Mouse (Mus musculus) layer of hippocampus, adult 11-12 months (tissue): Measurements from ENCODE around the gene Zkscan17.

Experiments used
- DNase-seq: peaks from one replicate; pipeline ENCODE4 v3.0.0; 2022; ENCODE audit warnings: low spot score

The Zkscan17 gene

DNA sequence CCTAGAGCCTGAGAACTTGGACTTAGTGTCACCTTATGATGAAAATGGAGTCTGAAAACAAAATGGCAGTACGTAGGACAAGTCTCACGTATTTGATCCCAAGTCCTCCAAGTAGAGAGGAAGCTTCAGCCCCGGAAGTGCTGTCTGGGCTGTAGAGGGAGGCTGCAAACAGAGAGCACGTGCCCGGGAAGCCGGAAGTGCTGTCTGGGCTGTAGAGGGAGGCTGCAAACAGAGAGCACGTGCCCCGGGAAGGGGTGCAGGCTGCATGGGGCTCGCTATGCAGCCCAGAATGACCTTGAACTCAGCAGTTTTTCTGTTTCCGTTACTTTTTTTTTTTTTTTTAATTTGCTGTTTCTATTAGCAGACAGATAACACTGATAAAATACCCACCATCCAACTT lies 8.3 kb downstream of the Zkscan17 start:
- no peak for DNase-seq

DNA sequence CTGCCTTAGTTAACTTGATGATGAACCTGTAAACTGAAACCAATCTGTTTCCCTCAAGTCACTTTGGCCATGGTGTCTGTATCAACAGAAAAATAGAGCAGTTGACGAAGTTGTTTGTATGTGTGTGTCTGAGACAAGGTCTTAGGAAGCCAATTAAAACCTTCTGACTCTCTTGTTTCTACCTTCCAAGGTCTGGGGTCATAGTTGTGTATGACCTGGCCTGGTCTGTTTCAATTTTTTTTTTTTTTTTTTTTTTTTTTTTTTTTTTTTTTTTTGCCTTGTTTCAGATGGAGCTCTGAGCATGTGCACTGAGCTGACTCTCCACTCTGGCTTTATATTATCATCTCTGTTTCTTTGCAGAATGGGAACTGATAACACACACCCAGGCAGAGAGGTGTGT lies 9.1 kb downstream of the Zkscan17 start:
- DNase-seq: no peak

DNA sequence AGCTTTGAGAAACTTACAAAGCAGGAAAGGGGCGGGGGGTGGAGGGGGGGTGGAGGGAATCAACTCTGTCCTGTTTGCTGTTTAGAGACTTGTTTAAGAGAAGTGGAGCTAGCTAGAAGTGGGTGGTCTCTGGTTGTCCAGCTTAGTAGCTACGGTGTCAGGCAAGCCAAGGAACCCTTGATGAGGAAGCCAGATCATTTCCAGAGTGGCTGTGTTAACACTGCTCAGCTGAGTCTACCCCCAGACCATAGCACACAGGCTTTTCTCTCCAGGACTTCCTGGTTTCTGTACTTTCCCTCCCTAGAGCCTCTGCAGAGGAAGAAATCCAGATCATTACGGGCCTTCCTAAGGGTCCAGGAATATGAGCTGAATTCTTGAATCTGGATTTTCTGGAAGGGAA lies 11.8 kb downstream of the Zkscan17 start:
- no peak for DNase-seq

DNA sequence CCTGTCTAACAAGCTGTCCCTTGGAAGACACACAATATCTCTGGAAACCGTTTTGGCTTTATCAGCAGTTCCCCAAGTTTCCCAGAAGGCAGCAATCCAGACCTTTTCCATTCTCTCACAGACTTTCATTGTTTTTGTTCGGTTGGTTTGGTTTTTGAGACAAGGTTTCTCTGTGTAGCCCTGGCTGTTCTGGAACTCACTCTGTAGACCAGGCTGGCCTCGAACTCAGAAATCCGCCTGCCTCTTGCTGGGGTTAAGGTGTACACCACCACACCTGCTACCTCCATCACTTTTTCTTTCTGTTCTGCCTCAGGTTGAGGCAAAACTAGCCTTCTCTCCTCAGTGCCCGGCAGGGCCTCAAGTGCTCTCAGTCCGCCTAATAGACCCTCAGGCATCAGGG lies 12.2 kb downstream of the Zkscan17 start:
- DNase-seq: no peak

DNA sequence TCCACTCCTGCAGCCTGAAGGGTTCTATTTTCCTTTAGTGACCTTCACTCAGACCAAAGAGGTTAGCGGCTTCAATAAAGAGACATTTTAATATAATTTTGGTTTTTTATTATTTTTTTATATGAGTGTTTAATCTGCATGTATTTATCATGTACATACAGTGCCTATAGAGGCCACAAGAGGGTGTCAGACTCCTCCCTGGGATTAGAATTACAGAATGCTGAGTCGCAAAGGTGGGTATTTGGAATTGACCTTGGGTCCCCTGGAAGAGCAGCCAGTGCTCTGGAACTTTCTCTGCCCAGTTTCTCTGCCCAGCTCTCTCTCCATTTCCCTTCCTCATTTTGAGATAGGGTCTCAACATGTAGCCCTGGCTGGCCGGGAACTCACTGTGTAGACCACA lies 13.0 kb downstream of the Zkscan17 start:
- DNase-seq: no peak

DNA sequence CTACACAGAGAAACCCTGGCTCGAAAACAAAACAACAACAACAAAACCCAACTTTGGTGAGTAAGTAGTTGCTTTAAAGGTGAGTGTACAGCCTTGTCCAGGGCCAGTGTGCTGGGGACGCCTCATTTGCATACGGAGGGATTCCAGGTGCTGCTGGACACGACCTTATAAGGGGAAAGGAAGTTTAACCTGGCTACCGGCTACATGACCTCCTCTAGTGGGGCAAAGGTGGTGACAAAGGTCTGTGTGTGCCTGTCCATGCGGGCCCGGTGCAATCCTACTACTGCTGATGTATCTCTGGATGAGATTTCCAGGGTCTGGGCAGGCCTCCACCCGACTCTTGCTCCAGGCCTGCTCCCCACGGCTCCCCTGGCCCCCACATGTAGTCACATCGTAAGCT lies 13.8 kb downstream of the Zkscan17 start:
- DNase-seq: no peak

DNA sequence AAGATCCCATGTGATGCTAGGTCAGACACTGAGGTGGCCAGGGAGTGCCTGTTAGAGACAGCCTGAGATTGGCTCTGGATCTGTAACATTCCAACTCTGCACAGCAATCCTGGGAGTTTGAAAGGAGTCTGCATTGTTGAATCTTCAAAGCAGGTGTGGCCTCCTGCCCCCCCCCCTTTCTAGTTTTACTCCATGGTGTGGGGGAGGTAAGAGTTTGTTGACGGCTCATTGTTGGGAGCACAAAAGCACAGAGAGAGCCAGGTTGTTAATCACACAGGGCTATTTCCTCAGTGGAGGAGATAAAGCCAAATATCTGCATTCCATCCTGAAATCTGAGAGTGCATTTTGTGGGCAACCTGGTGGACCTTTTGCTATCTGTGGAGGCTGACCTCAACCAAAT lies 15.0 kb downstream of the Zkscan17 start:
- no peak for DNase-seq

DNA sequence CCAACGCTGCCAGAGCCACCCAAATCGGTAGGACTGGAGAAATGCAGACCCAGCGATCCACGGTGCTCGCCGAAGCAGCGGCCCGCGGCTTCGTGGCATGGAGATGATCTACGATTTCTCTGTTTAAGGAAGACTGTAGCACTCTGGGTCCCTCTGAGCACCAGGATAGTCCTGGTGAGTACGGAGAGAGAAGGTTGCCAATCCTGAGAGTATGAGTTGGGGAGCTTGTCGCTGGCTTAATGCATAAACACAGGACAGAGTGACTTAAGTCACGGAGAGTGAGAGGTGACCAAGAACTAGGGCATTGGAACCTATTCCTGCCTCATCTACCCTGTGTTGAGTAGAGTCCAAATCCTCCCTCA lies 19.9 kb downstream of the Zkscan17 start:
- no peak for DNase-seq

DNA sequence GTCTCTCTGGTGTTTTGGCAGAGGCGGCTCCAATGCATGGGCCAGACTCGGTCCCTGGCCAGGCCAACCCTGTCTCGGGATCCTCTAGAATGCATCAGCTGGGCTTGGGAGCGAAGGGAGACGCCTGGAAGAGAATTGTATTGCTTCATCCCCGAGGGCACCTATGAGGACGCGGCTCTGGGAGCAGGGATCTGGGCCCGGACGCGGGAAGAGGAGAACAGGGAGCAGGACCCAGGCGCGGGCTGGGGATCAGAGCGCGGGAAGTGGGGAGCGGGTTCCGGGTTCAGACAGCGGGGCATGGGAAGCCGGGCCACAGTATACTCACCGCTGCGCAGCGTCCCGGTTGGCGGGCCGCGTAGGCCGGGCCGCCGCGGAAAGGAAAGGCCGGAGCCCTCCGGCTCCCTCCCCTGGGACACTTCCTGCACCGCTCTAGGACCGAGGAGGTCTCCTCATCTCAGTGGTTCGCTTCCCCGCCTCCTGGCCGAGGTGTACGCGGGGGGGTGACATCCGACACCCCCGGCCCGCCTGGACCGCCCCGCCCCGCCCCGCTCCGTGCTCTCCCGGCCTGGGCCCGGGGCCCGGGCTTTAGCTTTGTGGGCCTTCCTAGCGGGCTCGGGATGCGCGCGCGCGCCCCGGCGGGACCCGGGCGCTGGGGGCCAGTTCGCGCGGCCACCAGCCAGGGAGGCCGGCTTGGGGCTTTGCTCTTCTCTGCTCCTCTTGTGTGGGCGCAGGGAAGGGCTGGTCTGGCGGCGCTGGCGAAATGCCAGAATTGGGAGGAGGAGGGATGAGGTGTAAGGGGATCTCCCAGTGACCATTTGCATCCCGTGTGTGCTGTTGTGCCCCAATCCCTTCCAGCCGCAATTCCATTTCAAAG lies 20.5 kb downstream of the Zkscan17 start:
- DNase-seq: peak; percentile 74

DNA sequence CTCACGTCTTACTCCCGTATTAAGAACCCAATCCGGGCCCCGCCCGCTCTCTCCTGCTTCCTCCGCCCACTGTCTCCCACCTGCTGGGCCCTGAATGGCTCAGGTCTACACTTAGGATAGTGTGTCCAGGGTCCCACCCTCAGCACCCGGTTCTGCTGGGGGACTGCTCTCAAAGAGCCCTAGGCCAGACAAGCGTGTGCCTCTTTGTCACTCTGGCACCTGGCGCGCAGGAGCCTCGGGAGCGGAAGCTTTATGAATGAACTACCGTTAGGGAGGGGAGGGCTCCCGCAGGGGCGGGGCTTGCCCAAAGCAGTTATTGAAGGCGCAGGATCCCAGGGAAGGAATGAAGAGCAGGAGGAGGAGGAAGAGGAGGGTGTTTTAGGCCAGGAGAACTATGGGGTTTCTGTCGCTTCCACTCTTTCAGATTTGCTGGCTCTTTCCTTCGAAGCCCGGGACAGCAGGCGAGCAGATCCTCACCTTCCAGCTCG lies 21.2 kb downstream of the Zkscan17 start:
- peak; percentile 54 for DNase-seq

DNA sequence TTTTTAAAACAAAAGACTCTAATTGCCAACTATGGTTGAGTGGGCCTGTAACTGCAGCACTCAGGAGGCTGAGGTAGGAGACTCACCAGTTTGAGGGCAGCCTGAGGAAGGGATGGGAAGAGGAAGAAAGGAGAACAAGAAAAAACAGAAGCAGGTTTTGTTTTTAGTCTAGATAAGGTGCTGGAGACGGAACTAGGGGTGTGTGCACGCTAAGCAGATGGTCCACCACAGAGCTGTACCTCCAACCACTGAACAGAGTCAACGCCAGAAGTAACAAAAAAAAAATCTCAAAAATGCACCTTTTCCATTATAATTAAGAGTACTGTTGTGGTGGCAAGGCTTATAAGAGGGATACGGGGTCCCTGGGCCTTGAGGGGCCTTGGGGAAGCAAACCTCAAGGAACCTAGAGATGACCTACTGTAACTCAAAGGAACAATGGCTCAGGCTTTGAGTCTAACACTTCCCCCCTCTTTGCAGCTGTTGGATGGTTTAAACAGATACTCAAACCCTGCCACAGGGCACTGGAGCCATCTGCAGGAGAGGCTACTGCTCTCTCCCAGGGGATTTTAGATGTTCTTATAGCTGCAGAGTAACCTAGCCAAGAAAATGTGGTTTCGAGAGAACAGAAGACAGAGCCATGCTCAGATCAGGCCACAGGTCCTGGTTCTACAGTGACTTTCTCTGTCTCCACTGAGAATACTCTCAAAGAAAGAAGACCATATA lies 24.4 kb downstream of the Zkscan17 start:
- no peak for DNase-seq

DNA sequence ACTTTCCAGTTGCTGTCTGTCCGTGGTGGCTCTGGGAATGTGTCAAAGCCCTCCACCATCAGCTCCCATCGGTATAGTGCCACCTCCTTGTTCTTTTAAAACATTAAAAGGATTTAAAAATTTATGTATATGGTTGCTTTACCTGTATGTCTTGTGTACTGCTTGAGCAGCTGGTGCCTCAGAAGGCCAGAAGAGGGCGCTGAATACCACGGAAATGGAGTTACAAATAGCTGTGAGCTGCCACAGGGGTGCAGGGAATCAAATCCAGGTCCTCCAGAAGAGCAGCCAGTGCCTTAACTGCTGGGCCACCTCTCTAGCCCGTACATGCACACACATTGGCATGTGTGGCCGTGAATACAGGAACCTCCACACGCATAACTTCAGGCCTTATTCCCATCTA lies 28.8 kb downstream of the Zkscan17 start:
- DNase-seq: no peak

DNA sequence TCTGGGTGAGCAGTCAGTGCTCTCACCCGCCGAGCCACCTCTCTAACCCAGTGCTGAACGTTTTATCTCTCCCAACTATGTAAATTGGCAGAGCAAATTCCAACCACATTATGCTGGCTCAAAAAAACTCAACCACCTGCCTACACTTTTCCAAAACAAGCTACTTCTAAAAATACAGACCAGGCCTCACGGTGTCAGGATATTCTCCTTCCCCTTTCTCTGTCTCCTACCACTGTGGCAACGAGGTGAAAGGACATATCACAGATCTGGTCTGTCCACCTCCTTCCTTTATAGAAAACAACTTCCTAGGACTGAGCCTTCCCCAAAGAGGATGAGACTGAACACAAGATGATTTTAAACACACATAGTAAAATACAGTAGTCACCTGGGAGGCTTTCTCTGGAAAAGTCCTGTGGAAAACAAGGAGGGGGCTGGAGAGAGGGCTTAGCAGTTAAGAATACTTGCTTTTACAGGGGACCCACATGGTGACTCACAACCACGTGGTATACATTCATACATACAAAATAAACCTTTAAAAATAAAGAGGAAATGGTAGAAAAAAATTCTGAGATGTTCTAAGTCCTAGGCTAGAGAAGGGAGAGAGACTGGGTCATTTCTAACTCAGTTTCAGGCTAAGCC lies 29.8 kb downstream of the Zkscan17 start:
- DNase-seq: no peak

DNA sequence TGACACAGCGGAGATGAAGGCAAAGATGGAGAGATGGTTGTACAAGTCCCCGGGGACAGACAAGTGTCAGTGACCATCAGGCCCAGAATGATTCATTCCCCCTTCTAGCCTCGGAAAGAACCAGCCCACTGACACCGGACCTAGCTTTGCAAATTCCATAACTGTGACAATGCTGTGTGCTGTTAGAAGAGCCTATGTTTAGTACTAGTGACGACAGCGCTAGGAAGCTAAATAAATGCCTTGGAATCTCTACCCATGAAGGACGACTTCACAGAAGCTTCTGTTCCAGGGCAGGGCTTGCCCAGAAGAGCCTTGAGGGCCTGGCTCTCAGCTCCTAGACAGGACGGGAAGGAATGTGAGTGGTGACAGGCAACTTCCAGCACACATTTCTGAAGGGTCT lies 40.3 kb downstream of the Zkscan17 start:
- DNase-seq: no peak

DNA sequence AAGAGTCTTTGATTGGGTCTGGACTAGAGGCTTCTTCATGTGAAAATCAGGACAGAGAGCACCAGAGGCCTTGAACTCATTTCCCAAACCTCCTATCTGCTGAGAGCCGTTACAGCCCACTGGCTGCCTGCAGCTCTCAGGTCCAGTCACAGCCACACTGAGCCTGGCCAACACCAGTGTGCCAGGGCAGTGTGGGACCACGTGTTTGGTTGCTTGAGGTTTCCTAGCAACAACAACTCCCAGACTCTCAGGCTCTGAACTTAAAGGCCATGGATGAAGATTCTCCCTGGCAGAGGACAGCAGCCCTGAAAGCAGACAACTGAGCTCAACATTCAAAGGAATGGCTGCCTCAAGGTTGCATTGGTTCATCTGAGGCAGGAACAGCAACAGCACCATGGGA lies 40.9 kb downstream of the Zkscan17 start:
- DNase-seq: no peak

DNA sequence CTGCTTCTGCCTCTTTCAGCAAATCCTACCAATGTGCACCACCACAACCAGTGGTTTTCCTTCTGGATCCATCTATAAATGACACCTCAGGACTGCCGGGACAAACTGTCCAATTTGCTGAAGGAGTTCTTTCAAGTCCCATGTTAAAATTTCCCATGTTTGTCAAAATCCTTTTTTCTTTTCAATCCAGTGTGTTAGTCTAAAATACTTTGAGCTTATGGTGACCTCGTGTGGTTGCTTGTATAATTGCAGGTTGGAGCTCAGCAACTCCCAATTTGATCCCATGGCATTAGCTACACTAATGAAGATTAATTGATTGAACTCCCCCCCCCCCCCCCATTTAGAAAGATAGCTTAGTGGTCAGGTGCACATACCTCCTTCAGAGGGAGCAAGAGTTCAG lies 43.3 kb downstream of the Zkscan17 start:
- DNase-seq: peak; percentile 61

DNA sequence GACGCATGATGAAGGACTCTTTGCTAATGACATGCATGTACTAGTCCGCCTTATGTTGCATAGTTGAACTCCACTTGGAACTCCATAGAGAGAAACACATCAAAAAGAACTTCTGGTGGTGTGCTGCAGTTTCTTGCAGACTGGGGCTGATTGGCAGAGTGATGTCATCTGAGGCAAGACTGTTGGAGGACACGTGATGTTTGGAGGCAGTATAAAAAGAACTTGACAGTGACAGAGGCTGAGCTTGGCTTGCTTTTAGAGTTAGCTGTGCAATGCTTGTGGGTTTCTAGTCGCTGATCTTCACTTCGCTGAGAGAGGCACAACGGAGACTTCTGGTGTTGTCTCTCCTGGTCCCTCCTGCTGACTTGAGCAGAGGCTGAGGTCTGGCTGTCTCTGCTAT lies 49.3 kb downstream of the Zkscan17 start:
- no peak for DNase-seq

DNA sequence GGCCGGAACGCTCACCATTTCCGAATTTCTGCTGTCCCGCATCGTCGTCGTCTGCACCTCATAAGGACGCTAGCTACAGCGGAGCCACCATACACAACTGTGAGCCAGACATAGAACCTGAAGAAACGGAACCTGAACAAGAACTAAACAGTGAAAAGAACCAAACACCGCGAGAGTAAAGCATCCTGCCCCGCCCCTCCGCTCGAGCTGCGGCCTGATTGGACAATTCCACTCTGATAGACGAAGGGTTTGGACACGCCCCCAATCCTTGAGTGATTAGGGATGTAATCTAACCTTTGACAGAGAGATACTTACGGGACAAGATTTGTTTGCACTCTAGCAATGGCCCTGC lies 54.2 kb downstream of the Zkscan17 start, which contains the start of gene Zfp867:
TSS of gene Zfp867 (minus strand) at position 149 of the 352 bp plus-strand sequence.
- DNase-seq: peak; percentile 92

DNA sequence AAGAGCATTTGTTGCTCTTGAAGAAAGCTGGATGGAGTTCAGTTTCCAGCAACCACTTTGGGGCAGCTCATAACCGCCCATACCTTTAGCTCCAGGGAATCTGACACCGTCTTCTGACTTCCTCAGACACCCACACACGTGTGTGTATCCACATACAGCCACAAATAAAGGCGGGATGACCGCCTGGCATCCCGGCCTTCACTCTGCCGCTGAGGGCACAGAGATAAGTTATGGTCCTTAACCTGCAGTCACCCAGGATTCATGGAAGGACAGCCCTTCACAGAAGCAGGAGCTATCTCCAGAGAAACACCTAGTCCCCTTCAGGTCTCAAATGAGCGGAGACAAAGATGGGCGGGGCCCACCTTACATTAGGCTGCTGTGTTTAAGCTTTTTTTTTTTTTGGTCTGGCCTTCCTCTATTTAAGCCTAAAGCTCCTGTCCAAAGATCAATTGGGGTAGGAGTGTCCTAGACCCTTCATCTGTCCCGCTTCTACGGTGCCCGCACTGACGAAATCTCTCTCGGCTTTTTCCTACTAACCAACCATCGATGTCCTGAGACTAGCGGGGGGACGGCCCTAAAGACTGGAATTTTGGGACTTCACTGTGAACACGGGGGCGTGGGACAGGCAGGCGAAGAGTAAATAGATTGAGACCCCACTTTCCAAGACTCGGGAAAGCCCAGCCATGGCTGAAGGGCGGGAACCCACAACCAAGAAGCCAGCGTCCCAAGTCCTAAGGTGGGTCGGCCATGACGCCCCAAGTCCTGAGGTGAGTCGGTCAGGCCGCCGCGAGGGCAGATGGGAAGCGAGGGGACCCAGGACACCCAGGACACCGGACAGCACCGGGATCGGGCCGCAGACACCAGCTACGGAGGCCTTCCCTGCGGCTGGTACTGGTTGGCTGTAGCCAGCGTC lies 54.9 kb downstream of the Zkscan17 start:
- no peak for DNase-seq

DNA sequence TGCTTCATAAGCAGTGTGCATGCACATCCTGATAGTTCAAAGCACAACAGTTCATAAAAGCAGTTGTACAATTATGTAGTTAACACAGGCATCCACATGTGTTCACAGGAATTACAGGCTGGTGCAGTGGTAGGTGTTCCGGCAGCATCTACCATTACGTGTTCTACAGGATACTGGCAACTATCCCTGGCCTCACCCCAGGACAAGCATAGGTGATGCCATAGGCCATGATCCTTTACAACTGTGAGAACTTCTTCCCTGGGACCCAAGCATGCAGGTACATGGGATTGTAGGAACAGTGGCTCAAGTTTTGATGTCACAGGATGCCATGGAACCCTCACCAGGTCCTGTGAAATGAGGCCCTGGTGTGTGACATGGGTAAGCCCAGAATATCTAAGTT lies 66.1 kb downstream of the Zkscan17 start:
- no peak for DNase-seq

DNA sequence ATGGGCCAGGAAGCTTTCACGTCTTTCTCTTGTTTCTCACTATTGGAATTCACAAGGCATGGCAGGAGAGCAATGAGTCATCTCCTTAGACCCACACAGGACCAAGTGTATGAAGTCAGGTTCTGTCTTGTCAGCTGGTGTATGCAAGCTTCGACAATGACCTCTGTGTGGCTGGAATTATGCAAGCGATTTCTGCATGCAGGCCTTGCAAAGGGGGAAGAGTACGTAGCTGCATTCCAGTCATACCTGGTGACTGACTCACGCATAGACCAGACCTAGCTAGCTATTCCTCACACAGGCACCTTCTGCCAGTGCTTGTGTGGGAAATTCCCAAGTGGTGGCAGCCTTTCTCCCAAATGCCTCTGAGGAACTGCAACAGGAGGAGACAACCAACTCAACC lies 67.6 kb downstream of the Zkscan17 start:
- no peak for DNase-seq

DNA sequence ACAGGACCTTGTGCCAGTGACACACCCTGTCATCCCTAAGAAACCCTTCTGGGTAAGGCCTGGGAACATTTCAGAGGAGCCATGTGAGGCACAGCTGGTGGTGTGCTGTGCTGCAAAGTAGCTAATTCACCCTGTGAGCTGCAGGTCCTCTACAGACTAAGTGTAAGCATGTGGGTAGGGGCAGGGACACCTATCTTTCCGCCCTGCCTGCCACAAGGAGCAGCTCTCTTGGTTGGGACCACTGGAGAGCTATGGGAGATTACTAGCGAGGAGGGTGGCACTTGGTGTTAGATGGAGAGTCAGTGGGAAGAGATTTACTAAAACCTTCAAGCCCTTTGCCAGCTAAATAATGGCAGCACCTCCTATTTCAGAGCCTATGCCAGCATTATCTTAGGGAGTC lies 69.7 kb downstream of the Zkscan17 start:
- no peak for DNase-seq
